16 mouse cellular contexts compared by ENCODE assay signal in the genomic region with DNA sequence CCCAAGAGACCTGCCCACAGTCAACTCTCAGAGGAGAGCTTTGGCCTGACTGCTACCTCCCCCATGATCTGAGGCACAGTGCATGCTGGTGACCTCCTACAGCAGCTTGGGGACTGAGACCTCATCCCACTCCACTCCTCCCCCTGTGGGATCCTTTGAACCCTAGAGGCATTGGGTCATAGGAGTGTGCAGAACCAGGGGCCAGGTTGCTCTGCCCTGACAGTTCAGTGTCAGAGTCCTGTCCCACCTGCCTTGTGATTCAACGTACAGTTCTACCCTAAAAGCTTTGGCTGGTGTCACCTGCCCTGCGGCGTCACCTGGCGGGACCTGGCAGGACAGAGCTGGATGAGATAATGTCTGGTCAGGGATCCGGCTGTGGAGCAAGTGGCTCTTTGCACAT.
DNase-seq lines count a peak whose midpoint lies in the region; ATAC-seq lines count a peak whose summit lies in the region.
"Had no signal": no experiment of that assay in that cellular context is flagged by ENCODE, and none has a peak within 500 bp of the region (broad histone marks: within the 10 kb centered on the region; RNA-seq: fewer than 3 reads in every experiment).

No protein-coding gene starts in this region.

- no peak overlapping the region for H3K4me3 ChIP-seq in heart, embryonic 12.5 days
- no peak overlapping the region for H3K4me3 ChIP-seq in kidney, embryonic 16.5 days (ENCODE audit: low read length)
- no peak overlapping the region for H3K4me3 ChIP-seq in limb, embryonic 15.5 days
- H3K4me3 ChIP-seq: embryonic facial prominence, embryonic 13.5 days; forebrain, embryonic 12.5 days; neural tube, embryonic 12.5 days had no signal

- no peak for DNase-seq in heart, adult 18-20 months
- DNase-seq in cerebellum, adult 9-10 months: peak; percentile 78
- DNase-seq in spleen, postnatal 36 days (ENCODE audit: low spot score in 2 of 2): no peak
- no peak for DNase-seq in lung, postnatal 36 days
- DNase-seq: lung, postnatal 4 days; right cerebral cortex, postnatal 4 days had no signal

- H3K9ac ChIP-seq in heart, embryonic 12.5 days: no peak overlapping the region
- H3K9ac ChIP-seq in kidney, embryonic 16.5 days (replicated peaks; ENCODE audit: low read length): no peak overlapping the region
- no peak overlapping the region for H3K9ac ChIP-seq in limb, embryonic 15.5 days
- H3K9ac ChIP-seq: embryonic facial prominence, embryonic 13.5 days; forebrain, embryonic 12.5 days; liver, embryonic 14.5 days; neural tube, embryonic 12.5 days had no signal

- no peaks in the 10 kb centered on the region for H3K9me3 ChIP-seq in heart, embryonic 12.5 days (replicated peaks)
- no peaks in the 10 kb centered on the region for H3K9me3 ChIP-seq in kidney, embryonic 16.5 days (ENCODE audit: low read length)
- H3K9me3 ChIP-seq in limb, embryonic 15.5 days: no peaks in the 10 kb centered on the region
- H3K9me3 ChIP-seq: embryonic facial prominence, embryonic 13.5 days; forebrain, embryonic 12.5 days; neural tube, embryonic 12.5 days had no signal

- H3K36me3 ChIP-seq in heart, embryonic 12.5 days: no peaks in the 10 kb centered on the region
- H3K36me3 ChIP-seq in kidney, embryonic 16.5 days (ENCODE audit: insufficient read depth, low read length): no peaks in the 10 kb centered on the region
- no peaks in the 10 kb centered on the region for H3K36me3 ChIP-seq in limb, embryonic 15.5 days
- H3K36me3 ChIP-seq: embryonic facial prominence, embryonic 13.5 days; forebrain, embryonic 12.5 days; neural tube, embryonic 12.5 days had no signal

- ATAC-seq in heart, embryonic 12.5 days (ENCODE audit: insufficient number of reproducible peaks, low FRiP score): 0 out of 2 replicates have a peak, but pooled peaks have one; percentile 12
- ATAC-seq in kidney, embryonic 16.5 days (ENCODE audit: low FRiP score, low TSS enrichment): peak; percentile 44
- no peak for ATAC-seq in limb, embryonic 15.5 days (ENCODE audit: insufficient number of reproducible peaks, low FRiP score, low TSS enrichment, low read depth)
- no peak for ATAC-seq in monocyte, adult 5-6 weeks (replicated peaks; ENCODE audit: insufficient number of reproducible peaks, low FRiP score, low TSS enrichment, poor library complexity, severe bottlenecking)
- ATAC-seq: midbrain, embryonic 16.5 days; Patski had no signal

- no peak overlapping the region for H3K27ac ChIP-seq in heart, embryonic 12.5 days (ENCODE audit: poor library complexity, severe bottlenecking)
- peak overlapping the region; percentile 81 for H3K27ac ChIP-seq in kidney, embryonic 16.5 days (ENCODE audit: low read length)
- H3K27ac ChIP-seq in limb, embryonic 15.5 days: peak overlapping the region; percentile 65
- H3K27ac ChIP-seq: embryonic facial prominence, embryonic 13.5 days; forebrain, embryonic 12.5 days; liver, embryonic 14.5 days; neural tube, embryonic 12.5 days had no signal

- H3K27me3 ChIP-seq in heart, embryonic 12.5 days (replicated peaks): no peaks in the 10 kb centered on the region
- H3K27me3 ChIP-seq in kidney, embryonic 16.5 days (ENCODE audit: insufficient read depth, low read length): no peaks in the 10 kb centered on the region
- no peaks in the 10 kb centered on the region for H3K27me3 ChIP-seq in limb, embryonic 15.5 days
- H3K27me3 ChIP-seq: embryonic facial prominence, embryonic 13.5 days; neural tube, embryonic 12.5 days; Patski had no signal

- 85% methylated on average over 5 of the region's 5 CpGs for WGBS in heart, embryonic 12.5 days
- WGBS in kidney, embryonic 16.5 days: 73% methylated on average over 5 of the region's 5 CpGs
- 76% methylated on average over 5 of the region's 5 CpGs for WGBS in limb, embryonic 15.5 days

- no peak overlapping the region for H3K4me2 ChIP-seq in heart, embryonic 12.5 days
- H3K4me2 ChIP-seq in kidney, embryonic 16.5 days (replicated peaks; ENCODE audit: low read depth, low read length): no peak overlapping the region
- no peak overlapping the region for H3K4me2 ChIP-seq in limb, embryonic 15.5 days
- H3K4me2 ChIP-seq: embryonic facial prominence, embryonic 13.5 days; forebrain, embryonic 12.5 days; neural tube, embryonic 12.5 days had no signal

- H3K4me1 ChIP-seq in heart, embryonic 12.5 days (replicated peaks): peaks cover 50% of the 10 kb centered on the region
- H3K4me1 ChIP-seq in kidney, embryonic 16.5 days (ENCODE audit: insufficient read depth, low read length): peaks cover 74% of the 10 kb centered on the region
- H3K4me1 ChIP-seq in limb, embryonic 15.5 days: peaks cover 69% of the 10 kb centered on the region
- H3K4me1 ChIP-seq: neural tube, embryonic 12.5 days had no signal

Comparison
In these comparisons a context has a peak if more than half of its experiments do, and no peak if none do; other contexts are left out.
1. ATAC-seq: peak in heart, embryonic 12.5 days (single experiment) and kidney, embryonic 16.5 days (single experiment); none in limb, embryonic 15.5 days (single experiment) and monocyte, adult 5-6 weeks (single experiment).